Mouse (Mus musculus) brain, embryonic 18.5 days (tissue): ENCODE measurements at regions not wholly inside any gene's neighbourhood (a gene's known extent, or its start where the extent isn't known, plus 50 kb on each side); places are given as distances from the start of the nearest gene placed in this dataset.
A peak's percentile ranks its signal among the peaks of the same experiment; 100 is the strongest.

Experiments used
- DNase-seq: peaks from one replicate; pipeline ENCODE4 v3.0.0-alpha.2; 2012; ENCODE audit warnings: low read depth, low spot score

- peak; percentile 20 for DNase-seq
Measured at GRCm38 (mm10) chr11:42067788-42068187, 67.1 kb upstream of the Gabrg2 start.

- no peak for DNase-seq
Measured at GRCm38 (mm10) chr11:42051567-42051966, 50.9 kb upstream of the Gabrg2 start.
